Mouse (Mus musculus) cerebellum, adult (tissue): Measurements from ENCODE around the gene Tet3.

ENCODE experiments used
- ATAC-seq: cut with Nextera tagmentation; 2 replicates; pipeline ENCODE4 v1.9.2; 2017; ENCODE audit warnings: mild to moderate bottlenecking, moderate library complexity, mixed read lengths; ENCODE audit not compliant: insufficient number of reproducible peaks, low FRiP score, low TSS enrichment

The Tet3 gene

DNA sequence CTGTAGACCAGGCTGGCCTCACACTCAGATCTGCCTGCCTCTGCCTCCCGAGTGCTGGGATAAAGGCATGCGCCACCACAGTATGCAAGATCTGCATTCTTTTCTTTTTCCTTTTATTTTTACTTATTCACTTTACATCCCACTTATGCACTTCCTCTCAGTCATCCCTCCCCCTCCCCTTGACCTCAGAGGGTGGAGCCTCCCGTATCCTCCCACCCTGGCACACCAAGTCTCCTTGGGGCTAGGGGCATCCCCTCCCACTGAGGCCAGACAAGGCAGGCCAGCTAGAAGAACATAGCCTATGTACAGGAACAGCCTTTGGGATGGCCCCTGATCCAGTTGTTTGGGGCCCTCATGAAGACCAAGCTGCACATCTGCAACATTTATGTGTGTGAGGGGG lies 41.4 kb downstream of the Tet3 start:
- no peak for ATAC-seq

DNA sequence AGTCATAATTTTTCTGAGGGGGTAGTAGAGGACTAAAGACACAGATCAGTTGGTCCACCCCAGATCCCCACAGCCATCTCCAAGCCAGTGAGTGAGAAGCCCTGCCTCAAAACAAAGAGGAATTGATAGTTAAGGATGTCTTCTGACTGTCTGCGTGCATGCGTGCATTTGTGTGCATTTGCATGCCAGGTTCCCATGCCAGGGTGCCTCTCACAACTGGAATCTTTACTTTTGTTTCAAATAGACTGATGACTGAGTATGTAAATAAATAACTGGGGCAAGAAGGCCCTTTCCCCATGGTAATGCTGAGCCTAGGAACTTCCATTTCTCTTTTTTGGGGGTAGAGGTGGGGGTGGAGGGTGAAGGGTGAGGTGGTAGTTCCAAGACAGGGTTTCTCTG lies 41.8 kb downstream of the Tet3 start:
- ATAC-seq = no peak

DNA sequence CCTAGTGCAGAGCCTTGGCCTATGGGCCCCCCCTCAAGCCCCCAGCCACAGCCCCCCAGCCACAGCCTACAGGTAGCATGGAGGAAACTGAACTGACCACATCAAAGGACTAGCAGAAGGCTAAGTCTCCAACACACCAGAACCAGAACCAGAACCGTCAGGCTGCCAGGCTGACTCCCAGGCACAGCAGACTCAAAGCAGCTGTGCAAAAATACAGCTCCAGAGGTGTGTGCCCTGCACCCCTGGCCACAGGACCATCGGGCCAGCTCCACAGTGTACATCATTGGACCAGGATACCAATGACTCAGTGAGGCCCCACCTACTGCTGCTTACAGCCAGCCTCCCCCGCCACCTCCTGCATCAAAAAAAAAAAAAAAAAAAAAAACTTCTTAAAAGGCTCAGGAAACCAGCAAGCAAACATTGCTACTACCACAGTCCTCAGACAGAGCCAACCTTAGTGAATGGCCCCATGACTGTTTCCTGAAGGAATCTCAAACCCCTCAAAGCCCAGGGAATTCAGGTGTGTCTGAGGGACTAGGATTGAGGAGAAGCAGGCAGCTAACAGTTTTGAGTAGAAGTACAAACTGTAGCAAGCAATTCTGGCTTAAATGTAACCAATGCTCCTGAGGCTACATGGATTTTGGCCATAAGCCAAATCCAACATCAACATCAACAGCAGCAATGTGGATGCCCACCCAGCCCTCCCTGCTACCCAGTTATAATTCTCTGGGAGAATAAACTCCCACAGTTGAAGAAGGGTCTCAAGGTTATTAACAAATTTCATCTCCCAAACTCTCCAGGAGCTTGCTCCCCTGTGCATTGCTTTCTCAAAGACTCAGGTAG lies 42.4 kb downstream of the Tet3 start:
- no peak for ATAC-seq

DNA sequence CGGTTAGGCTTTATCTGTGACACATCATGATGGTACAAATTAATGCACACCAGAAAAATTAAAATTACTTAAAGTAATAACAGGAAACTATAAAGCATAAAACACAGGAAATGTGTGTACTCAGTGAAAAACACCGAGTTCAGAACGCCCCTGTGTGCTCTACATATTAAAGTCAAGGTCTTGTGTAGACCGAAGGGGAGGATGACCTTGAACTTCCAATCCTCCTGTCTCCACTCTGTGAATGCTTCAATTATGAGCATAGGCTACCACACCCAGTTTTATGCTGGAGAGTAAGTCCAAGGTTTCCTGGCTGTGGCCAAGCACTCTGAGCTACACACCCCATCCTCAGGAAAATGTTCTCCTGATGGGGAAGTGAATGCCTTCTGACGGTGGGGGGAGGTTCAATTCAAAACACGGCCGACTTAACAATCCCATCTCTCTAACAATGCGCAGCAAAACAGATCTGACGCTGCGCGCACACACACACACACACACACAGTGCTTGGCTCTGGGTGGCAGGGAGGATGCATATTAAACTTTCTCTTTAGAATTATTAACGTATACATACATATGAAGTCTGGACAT lies 43.4 kb downstream of the Tet3 start:
- no peak for ATAC-seq

DNA sequence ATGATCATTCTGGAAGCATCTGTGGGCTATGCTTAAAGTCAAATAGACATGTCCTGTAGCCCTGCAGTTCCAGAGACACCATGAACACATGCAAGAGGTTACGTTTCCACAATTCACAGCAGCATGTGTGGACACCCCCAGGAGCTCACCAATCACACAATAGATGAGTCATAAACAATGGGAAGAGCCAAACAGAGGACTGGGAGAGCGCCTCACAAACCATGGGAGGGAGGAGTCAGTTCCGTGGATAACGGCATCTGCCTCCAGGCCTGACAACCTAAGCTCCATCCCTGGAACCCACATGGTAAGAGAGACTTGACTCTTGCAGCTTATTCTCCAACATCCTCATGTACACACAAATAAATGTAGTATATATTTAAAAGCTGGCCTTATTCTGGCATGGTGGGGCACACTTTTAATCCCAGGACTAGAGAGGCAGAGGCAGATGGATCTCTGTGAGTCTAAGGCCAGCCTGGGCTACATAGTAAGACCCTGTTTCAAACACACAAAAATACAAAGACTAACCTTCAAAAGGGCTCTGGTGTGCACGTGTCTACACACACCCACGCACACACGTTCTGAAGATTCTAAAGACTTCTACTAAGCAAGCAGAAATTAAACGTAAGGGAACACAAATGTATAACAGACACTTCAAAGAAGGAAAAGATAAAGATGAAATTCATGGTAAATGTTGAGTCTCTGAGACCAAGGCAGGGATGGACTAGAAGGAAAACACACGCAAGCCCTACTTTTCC lies 44.1 kb downstream of the Tet3 start:
- ATAC-seq = no peak

DNA sequence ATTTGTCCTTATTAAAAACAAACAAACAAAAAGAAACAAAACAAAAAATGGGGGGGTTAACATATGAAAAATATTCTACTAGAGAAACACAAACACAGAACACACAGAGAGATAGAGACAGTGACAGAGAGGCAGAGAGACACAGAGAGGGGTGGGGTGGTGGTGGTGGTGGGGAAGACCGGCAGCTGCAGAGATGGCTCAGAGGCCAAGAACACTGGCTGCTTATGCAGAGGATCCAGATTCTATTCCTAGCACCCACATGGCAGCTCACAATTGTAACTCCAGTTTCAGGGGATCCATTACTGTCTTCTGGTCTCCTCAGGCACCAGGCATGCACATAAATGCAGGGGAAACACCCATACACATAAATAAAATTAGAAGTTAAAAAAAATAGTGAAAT lies 45.2 kb downstream of the Tet3 start:
- no peak for ATAC-seq

DNA sequence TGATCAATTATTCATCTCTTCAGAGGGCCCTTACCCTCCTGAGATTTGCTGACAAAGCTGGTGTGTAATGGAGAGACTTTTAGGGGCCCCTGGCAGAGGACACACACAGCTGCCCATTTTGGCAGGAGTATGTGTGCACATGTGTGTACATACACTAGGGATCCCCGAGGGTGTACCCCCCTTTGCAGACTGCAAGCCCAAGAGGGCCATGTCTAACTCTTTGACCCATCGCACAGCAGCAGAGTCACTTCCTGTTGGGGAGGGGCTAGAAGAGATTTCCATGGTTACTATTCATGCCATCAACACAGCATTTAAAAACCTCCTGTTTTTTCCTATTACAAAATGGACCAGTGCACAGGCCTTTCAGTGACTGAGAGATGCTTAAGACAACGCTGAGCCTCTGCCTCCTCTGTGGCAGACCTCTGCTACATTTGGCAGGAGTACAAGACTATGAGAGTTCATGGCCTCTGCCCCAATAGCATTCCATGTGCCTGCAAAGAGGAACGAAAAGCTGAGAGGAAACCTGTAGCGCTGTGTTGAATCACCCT lies 46.0 kb downstream of the Tet3 start:
- no peak for ATAC-seq

DNA sequence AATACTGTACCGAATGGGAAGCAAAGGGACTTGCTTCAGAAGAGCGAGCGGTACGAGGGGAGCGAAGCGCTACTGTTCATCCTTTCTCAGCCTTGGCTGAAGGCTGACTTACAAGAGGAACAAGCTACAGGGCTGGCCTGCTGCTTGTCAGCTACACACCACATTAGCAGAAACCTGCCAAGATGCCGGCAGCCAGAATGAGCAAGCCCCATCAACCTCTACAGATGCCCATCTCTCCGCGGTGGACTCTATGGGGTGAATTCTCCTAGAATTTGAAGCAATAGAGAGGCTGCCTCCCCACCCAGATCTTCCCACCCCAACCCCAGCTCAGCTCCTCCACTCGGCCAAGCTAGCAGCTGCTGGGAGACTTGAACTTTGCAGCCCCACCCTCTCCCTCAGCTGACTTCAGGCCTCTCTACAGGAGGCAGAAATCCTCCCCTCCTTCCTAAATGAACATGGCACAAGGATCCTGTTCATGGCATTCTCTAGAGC lies 46.5 kb downstream of the Tet3 start:
- no peak for ATAC-seq

DNA sequence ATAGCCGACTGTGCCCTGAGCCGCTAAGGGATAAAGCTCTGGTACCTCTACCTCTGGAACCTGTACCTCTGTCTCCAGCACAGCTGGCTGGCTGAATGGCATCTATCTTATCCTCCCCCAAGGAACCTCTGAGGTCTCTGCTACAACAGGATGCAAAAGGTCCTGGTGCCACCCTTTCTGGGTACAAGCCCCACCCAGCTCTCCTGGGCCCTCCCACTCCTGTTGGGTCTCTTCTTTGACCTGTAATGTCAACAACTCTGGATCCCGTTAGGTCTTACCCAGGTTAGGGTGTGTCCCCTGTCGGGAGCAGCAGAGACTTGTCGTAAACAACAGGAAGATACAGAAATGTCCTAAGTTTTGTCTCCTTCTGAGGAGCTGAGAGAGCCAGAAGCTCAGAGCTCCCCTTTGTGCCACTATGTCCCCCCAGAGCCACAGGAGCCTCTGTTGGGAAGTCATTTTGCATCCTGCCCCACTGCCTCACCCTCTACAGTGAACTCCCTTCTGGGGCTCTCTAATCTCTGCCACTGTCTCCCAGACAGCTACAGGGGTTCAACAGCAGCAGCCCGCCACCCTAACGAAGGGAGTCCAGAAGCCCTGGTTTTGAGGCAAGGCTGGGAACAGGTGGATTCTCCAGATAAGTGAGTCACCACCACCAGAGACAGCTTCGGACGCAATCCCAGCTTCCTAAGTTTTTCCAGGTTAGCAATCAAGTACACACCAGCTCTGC lies 47.1 kb downstream of the Tet3 start:
- no peak for ATAC-seq

DNA sequence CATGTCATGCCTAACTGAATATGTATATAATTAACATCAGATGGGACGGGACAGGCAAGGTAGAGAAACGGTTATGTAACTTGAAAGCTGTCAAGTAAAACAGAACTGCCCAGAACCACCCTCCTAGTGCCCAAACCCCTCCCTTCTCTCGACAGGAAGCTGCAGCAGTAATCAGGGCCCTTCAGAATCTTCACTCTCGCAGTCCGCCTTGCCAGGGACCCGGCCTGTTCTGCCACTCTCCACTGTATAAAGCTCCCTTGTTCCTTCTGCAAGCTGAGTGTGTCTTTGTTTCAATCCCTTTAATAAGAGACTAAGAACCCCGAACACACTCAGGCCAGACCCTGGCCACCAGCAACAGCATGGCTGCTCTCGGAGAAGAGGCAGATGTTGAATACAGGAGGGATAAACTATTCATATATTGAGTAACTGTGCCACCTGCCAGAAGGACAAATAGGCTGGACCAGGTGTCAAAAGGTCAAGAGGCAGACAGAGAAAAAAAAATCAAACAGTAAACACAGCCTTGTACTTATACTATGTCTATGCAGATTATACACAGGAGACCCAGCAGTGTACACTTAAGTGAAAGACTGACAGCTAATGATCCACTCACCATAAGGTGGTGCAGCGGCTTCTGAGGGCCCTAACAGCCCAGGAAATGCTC lies 48.7 kb downstream of the Tet3 start:
- ATAC-seq = no peak

DNA sequence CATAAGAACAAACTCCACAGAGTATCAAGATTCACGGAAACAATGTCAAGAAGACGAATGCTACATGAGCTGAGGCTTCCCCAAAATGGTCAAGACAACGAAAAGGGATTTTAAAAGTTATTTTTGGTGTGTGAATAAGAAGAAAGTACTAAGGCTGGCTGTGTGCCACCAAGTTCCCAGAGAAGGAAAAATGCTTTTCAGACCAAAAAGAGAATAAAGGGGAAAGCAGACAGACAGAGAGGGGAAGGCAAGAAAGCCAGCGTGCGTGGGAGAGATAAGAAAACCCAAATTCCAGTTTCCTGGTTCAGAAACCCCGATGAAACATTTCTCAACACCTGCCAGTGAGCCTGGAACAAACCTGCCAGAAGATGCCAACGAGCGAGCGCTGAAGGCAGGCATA lies 50.4 kb downstream of the Tet3 start:
- no peak for ATAC-seq

DNA sequence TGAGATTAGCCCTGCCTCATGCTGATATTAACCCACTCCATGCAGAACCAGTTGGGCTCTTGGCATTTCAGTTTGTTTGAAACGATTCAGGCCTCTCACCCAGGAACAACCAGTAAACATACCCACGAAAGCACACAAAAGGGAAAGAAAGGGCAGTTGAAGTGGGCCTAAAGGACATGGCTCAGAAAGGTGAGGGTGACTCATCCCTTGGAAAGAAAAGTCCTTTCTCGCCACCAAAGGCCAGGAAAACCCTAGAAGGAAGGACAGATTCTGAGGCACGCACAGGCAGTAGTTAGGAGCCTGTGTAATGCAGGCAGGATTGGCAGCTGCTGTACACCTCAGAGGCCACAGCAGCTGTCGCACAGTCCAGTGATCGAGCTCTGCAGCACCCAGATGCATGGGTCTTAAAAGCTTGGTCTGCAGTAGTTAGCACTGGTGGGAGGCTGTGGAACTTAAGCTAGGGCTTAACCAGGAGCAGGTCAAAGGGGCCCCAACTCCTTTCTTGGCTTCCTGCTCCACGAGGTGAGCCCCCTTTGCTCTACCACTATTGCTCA lies 53.3 kb downstream of the Tet3 start:
- ATAC-seq = no peak

DNA sequence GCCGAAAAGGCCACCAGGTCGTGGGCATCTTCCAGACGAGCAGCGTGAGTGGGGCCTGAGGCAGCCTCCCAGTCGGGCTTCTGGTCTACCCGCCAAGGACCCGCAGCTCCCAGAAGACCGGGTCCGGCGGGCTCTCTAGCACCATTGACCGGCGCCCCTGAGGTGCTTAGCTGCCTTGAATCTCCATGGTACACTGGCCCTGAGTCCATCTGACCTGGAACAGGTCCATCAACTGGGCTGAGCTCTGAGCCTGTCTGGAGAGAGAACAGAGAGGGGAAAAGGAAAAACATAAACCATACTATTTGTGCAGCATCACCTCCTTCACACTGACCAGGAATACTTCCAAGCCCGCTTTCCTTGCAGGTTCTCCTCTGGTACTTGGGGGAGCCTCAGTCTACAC lies 54.3 kb downstream of the Tet3 start:
- ATAC-seq = no peak

DNA sequence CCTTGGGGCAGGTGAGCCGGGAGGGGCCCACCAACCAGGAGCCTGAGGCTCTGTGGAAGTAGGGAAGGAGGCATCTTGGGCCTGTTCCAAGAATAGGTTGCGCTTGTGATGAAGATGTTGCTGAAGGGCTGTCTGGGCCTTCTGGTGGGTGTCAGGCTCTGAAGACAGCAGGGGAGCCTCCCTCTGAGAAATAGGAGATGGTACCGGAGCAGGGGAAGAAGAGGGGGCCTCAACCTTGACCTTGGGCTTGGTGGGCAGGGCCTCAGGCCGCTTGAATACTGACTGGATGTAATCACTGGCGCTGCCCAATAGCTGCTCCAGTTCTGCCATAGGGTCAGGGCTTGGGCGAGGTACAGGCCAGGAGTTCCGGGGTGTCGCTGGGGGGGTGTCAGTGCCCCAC lies 55.4 kb downstream of the Tet3 start:
- ATAC-seq = no peak

DNA sequence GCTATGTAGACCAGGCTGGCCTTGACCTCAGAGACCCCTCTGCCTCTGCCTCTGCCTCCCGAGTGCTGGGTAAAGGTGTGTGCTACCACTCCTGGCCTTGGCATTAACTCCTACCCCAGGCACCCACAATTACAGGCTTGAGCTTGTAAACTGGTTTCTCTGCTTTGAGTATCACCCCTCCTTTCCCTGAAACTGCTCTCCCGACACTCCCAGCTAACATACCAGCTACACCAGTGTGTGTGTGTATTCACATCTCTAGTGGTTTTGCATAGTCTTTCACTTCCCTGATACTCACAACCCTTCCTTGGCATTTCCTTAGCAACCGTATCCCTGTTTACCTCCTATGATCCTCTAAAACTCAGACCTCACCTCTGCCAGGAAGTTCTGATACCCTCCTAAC lies 59.1 kb downstream of the Tet3 start:
- ATAC-seq = no peak

DNA sequence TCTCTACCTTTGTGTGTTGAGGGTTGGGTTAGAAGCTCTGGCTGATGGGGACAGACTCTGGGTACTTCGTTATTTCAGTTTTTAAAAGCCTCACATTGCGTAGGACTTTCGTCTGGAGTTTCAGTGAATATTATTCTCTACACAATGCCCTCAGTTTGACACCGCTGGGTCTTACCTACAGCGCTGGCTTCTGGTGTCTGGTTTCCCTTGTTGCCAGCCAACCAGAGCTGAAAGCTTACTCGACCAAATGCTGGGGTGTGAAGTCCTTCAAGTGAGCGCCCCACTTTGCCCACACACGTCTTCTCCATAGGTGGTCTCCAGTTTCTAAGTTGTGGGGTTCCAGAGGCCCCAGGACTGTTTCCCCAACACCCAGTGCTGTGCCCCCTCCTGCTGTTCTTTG lies 61.2 kb downstream of the Tet3 start:
- no peak for ATAC-seq

DNA sequence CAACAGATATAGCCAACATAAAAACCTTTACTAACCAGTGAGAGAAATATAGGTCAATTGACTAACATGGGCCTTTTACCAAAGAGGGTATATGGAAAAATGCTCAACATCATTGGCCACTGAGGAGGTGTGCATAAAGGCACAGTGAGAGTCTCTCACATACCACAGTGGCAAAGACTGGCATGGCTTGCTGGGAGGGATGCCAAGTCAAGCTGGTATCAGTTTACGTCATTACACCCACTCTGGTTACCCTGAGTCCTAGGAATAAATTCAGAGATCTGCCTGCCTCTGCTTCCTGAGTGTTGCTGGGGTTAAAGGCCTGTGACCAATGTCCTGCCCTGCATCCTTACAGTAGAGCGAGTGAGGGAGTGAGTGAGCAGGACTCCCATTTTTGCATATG lies 62.2 kb downstream of the Tet3 start:
- no peak for ATAC-seq

DNA sequence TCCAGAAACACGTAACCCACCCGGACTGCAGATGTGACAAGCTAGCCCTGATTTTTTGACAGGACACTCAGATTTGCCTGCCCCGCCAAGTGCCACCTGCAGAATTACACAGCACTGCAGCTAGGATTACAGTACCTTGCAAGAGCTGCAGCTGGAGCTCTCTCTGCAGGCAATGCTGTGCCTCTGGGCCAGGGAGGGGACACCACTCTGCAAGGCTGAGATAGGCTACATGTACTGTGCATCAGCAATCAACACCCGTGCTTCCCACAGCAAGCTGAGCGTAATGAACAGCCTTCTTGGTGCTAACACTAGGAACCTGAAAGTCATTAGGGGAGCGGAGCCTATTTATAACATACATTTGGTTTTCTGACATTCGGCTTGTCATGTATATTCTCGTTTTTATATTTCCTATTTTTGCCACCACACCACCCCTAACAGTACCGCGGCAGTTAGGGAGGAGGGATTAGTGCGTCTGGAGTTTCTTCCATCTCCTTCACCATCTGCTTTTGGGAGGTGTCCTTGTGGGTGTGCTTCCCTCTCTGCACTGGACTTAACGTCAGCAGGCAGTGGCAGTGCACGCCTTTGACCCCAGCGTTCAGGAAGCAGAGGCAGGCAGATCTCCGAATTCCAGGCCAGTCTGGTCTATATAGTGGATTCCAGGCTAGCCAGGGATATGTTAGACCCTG lies 63.2 kb downstream of the Tet3 start:
- ATAC-seq = no peak

DNA sequence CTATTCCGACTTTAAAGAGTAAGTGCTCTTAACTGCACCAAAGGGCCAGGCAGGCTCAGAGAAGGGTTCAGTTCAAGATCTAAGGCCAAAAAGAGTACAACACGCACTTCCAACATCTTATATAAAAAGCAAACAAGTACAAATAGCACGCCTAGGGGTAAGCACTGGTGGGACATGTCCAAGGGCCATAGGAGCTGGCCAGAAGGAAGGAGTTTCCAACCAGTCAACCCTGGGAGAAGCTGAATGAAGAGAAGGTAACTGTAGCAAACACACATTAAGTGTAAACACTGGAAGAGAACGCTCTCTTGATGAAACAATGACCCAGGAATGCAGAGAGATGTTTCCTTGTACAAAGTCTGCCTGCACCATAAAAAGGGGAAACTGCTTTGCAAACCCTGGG lies 64.8 kb downstream of the Tet3 start:
- no peak for ATAC-seq
